Mouse (Mus musculus) adrenal gland, postnatal 4 days (tissue): Measurements from ENCODE around the gene Slfn5. TPM values are rescaled to one million over a fixed set of nuclear protein-coding genes. Genes with fewer than 3 reads are reported as not detected.
A peak's percentile ranks its signal among the peaks of the same experiment; 100 is the strongest.
"Not testable (repeated sequence)": the region's sequence is repeated elsewhere in the genome, so short reads cannot be mapped to it uniquely, and the experiment has no call there.

Experiments used
- DNase-seq, 2 experiments: peaks; one replicate each; pipeline ENCODE4 v3.0.0; 2021 to 2022; ENCODE audit warnings: low spot score in 2 of 2, mixed read lengths in 2 of 2
- long read RNA-seq, 2 experiments: library from polyadenylated mRNA; stranded (forward); transcript quantifications; one replicate each; pipeline ENCODE4 v2.0.0; 2021
- total RNA-seq, 2 experiments: library from RNA; stranded (reverse); gene quantifications; 2 replicates each; pipeline ENCODE4 v1.2.3; 2021

Gene Slfn5
- 10 to 100 TPM; 25.0 to 25.4 TPM for total RNA-seq
- long read RNA-seq, experiment 1, partial matches to known transcripts, result 0 of 2 reads
- long read RNA-seq, experiment 1, other reads (novel, unspliced or antisense), result 2 of 2 reads
- long read RNA-seq, experiment 2, full-length matches to known transcripts, result 4 of 17 reads
- long read RNA-seq, experiment 2, partial matches to known transcripts, result 4 of 17 reads
- long read RNA-seq, experiment 2, other reads (novel, unspliced or antisense), result 9 of 17 reads

GRCm38 (mm10) chr11:82950736-82951481 is at the start of gene Slfn5:
Gene Slfn5, plus strand, starts transcription at chr11:82951349.
- DNase-seq, result no peak

GRCm38 (mm10) chr11:82901606-82902310 is 49.4 kb upstream of the Slfn5 start:
- no peak for DNase-seq

GRCm38 (mm10) chr11:82904952-82905351 is 46.2 kb upstream of the Slfn5 start:
- no peak for DNase-seq

GRCm38 (mm10) chr11:82905816-82906215 is 45.3 kb upstream of the Slfn5 start:
- no peak for DNase-seq

- peak; percentile 89 to 90 for DNase-seq
These were observed 43.2 kb upstream of the Slfn5 start, which contains the start of gene Nle1 for GRCm38 (mm10) chr11:82907651-82908607. Gene Nle1, minus strand, starts transcription at chr11:82908411.

GRCm38 (mm10) chr11:82908608-82908989 is 42.5 kb upstream of the Slfn5 start:
- no peak for DNase-seq

- no peak for DNase-seq
These were observed 40.9 kb upstream of the Slfn5 start, which contains the start of gene Unc45b for GRCm38 (mm10) chr11:82910250-82910649. Gene Unc45b, plus strand, starts transcription at chr11:82910550.

- DNase-seq, result no peak
These were observed 40.3 kb upstream of the Slfn5 start for GRCm38 (mm10) chr11:82910679-82911389.

GRCm38 (mm10) chr11:82914711-82915352 is 36.3 kb upstream of the Slfn5 start:
- peak; percentile 47 to 53 for DNase-seq

GRCm38 (mm10) chr11:82920768-82921167 is 30.4 kb upstream of the Slfn5 start:
- no peak for DNase-seq

GRCm38 (mm10) chr11:82921691-82922090 is 29.5 kb upstream of the Slfn5 start:
- no peak for DNase-seq

GRCm38 (mm10) chr11:82923910-82924309 is 27.2 kb upstream of the Slfn5 start:
- DNase-seq, result not testable (repeated sequence)

GRCm38 (mm10) chr11:82928897-82929632 is 22.1 kb upstream of the Slfn5 start:
- DNase-seq, result no peak

- DNase-seq, result no peak
These were observed 21.6 kb upstream of the Slfn5 start for GRCm38 (mm10) chr11:82929633-82929950.

- DNase-seq, result not testable (repeated sequence)
These were observed 20.7 kb upstream of the Slfn5 start for GRCm38 (mm10) chr11:82930391-82930955.

GRCm38 (mm10) chr11:82931161-82931560 is 20.0 kb upstream of the Slfn5 start:
- DNase-seq, result not testable (repeated sequence)

- DNase-seq, result not testable (repeated sequence)
These were observed 19.3 kb upstream of the Slfn5 start for GRCm38 (mm10) chr11:82931671-82932450.

GRCm38 (mm10) chr11:82933186-82933585 is 18.0 kb upstream of the Slfn5 start:
- DNase-seq, result no peak
